Mouse (Mus musculus): ENCODE data around the gene Plxnb1.

The Plxnb1 gene

DNA sequence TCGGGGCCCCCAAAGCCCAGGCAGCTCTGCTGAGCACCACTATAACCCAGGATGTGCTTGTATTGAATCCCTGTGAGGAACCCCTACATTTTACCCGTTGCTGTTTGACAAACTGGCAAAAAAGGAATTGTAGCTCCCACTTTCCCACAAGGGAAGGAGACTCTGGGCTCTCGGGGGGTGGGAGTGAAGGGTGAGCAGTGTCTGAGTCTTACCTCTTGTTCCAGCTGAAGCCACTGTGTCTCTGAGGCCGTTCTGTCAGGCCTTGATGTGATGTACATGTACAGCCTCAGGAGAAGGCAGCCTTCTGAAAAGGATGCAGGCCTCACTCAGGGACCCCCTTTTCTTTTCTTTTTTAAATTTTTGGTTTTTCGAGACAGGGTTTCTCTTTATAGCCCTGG is 34.3 kb upstream of the Plxnb1 start:
- DNase-seq (ENCODE audit: low spot score): peak; percentile 28

DNA sequence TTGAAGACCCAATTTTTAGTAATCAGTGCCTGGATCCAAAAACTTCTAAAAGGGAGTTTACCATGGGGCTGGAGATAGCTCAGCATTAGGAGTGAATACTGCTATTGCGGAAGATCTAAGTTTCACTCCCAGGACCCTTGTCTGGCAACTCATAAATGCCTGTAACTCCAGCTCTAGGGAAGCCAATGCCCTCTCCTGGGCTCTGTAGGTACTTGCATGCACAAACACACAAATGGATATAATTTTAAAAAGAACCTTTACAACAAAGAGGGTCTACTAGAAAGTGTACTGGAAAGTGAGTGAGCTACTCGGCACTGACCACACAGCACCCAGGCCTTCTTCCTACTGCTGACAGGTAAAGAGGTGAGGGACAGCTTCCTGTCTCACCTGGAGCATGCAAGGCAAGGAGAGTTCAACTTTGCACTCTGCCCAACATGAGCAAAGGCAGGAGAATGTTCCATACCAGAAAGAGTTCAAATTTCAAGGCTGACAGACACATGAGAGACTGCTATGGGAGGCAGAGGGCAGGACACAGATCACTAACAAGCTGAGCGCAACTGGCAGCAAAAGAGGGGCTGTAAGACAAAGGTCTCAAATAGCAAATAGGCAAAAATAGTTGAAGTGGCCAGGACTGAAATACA is 27.0 kb upstream of the Plxnb1 start:
- DNase-seq (ENCODE audit: low spot score): no peak

DNA sequence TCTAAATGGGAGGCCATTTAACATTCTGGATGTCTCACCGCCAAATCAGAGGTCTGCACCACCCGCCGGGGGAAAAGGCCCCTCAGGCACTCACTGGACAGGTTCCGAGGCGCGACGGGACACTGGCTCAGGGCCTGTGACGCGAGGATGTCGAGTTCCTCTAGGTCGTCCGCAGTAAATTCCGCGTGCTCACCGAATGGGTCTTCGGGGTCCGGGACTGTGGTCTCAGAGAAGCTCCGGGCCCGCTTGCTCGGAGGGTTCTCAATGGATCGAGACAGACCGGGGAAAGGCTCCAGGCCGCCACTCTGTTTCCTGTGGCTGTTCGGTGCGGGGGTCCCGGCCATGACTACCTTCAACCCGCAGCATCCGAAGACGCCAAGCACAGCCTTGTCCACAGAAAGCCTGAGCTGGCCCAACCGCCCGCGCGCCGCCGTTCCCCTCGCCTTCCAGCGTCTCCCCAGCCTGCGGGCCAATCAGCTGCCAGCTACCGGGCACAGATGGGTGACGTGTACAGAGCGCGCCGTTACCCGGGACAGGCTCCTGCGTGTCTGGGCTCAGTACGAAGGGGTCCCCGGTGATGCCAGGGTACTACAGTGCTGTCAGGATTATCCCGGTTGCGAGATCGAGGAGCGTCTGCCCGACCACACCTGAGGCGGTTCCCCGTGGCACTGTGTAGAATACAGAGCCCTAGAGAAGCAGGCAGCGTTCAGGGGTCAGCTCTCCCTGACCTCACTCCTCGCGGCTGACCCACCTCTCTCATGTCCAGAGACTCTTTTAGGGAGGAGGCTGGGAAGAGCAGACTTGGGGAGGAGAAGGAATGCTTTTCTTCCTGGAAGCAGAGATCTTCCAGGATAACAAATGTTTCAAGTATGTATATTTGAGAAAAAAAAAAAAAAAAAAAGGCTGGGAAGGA is 21.3 kb upstream of the Plxnb1 start, which contains the start of gene Atrip:
Gene Atrip (minus strand): TSS at position 464 of the 913 bp plus-strand sequence.
- DNase-seq (ENCODE audit: low spot score): peak; percentile 93

DNA sequence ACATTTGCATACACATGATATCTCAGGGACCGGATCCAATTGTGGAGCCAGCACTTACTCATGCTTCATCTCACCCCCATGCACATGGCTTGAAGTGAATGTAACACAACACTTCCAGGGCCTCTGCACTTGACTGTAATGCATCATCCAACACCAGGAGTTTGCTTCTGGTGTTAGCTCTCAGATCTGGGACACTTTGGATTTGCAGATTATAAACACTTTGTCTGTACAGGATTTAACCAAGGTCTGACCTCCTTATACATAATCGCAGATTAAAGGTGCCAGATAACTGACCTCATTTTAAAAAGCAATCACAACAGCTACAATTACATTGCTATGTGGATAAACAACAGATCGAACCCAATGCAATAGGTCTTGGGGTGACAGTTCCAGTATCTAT is 14.7 kb upstream of the Plxnb1 start:
- no peak for DNase-seq (ENCODE audit: low spot score)

DNA sequence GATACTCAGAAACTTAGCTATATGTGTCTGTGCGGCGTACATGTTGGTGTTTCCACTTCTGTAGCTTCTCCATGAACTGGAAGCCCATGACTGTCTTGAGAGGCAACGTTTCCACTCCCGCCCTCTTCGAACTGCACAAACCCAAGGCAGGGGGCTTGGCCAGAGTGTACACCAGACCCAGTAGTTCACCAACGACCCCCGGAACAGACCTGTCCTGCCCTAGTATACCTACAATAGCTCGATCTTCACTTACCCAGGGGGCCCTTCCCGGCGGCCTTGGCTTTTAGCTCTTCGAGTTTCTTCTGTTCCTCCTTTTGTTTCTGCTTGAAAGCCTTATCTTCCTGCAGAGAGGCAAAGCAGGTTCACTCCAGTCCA is 13.5 kb upstream of the Plxnb1 start:
- DNase-seq (ENCODE audit: low spot score): no peak

DNA sequence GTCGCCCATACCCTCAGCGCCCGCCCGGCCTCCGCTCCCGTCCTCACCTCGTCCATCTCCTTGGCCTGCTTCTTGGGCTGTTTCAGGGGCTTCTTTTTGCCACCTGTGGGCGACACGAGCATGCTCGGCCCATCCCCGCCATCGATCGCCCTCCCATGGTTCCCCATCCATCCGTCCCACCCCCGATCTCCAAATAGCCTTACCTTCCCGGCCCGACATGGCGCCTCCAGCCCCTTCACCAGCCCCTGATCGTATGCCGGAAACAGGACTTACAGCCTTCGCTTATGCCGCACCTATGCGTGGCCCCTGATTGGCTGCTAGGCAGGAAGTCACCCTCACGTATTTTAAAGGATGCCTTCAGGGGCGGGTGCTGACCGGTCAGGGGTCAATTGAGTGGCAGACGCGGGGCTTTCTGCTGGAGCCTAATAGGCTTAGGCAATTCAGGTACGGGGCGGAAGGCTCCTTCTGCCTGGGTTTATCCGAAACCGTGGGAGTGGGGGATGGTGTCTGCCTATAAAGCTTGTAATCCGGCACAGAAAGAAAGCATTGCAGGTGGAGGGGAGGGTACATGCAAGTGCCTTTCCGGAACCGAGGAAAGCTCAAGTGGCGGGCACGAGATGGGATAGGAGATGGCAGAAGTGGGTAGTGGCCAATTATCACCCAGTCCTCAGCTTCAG is 12.9 kb upstream of the Plxnb1 start, which contains the start of the genes Ccdc51 and Tma7:
Gene Ccdc51 (plus strand): TSS at position 370 of the 677 bp plus-strand sequence.
Gene Tma7 (minus strand): TSS at position 464 of the 677 bp plus-strand sequence.
- peak; percentile 76 for DNase-seq (ENCODE audit: low spot score)

DNA sequence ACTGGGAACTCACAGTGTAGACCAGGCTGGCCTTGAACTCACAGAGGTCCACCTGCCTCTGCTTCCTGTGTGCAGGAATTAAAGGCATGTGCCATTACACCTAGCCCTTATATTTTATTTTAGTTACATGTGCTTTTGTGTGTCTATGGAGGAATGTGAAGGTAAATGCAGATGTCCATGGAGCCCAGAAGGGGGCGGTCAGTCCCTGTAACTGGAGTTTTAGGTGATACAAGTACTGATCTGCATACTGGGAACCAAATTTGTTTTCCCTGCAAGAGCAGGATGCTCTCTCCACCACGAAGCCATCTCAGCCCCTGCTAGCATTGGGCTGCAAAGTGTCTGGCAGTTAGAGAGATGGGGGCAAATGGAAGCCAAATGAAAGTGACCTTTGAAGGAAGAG is 10.3 kb upstream of the Plxnb1 start:
- DNase-seq (ENCODE audit: low spot score): no peak

DNA sequence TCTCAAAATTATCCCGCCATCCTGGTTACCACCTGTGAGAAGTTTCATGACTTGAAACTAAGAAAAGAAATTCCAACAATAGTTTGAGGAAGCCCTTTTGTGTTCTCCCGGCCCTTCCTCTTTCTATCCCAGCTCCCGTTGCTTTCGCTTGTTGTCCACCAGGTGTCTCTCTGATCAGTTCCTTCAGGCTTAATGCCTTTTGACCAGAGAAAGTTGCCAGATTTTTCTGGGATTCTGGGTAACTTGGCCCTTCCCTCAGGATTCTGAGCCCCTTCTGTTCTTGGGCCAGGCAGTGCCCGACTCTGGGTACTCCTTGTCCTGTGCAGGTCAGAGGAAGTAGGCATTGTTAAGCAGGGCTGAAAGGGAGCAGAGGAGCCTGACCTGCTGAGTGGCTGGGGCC is 7.2 kb upstream of the Plxnb1 start:
- DNase-seq (ENCODE audit: low spot score): peak; percentile 66

DNA sequence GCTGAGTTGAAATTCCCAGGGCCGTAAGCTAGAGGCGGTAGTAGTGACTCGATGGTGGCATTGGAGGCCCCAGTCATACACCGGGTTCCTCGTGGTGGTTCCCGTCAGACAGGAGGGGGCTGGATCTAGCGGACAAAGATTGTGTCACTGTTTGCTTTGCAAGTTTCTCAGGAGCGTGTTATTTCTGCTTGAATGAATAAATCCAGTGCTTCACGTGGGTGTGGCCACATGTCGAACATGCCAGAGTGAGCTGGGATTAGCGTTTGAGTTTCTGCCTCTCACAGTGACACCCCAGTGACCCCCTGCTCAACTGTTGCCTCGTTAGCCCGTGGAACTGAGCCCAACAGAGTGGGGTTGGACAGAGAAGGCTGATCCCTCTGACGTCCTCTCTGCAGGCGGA is 4.7 kb upstream of the Plxnb1 start:
- DNase-seq (ENCODE audit: low spot score): no peak

DNA sequence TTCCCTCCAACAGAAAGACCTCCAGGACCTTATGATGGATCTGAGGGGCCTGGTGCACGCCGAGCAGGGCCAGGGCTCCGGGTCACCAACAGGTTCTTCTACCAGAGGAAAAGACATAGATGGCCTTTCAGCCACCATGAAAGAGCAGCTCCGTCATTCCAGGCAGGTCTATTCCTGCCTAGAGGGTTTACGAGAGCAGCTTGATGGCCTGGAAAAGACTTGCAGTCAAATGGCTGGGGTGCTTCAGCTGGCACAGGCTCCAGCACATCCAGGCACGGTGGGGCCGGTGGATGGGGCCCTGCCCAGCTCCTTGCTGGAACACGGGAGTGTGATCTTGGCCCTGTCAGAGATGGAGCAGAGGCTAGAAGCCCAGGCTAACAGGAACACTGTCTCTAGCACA is 3.4 kb upstream of the Plxnb1 start:
- no peak for DNase-seq (ENCODE audit: low spot score)

DNA sequence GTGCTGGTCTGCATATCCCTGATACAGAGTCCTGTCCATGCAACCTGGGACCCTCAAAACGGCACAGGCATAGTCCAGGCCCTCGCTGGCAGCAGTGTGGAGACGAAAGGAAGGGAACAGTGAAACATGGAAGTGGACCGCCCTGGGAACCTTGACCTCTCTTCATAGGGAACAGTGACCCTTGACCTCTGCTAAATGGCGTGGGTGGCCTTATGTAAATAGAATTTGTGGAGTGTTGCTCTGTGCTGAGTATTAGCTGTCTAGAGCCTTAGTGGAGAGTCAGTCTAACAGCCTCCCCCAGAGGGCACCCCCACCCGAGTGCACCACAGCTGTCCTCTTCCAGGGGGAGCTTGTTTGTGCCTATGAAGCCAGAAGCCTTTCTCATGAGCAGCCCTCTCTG is 2.4 kb upstream of the Plxnb1 start:
- DNase-seq (ENCODE audit: low spot score): no peak

DNA sequence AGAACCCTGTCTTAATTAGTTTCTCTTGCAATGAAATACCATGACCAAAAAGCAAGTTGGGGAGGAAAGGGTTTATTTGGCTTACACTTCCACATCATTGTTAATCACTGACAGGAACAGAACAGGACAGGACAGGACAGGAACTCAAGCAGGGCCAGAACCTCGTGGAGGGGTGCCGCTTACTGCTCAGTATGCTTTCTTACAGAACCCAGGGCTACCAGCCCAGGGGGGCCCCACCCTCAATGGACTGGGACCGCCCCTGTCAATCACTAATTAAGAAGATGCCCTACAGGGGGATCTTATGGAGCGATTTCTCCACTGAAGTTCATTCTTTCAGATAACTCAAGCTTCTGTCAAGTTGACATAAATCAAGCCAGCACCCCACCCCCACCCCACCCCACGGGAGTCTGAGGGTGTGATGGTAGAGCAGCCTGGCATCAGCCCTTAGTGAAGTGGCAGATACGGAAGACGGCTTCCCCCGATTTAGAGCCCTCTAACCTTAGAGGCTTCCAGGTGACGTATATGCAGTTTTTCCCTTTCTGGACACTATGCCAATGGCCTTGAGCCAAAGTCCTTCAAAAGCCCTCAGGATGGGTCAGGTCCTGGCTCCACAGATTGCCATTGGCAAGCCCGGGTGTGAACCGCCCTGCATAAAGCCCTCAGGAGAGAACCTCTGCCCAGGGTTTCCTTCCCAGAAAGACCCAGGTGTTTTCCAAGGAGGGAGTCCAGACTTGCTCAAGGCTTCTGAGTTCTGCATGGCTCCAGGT is 1.2 kb upstream of the Plxnb1 start:
- DNase-seq (ENCODE audit: low spot score): no peak

DNA sequence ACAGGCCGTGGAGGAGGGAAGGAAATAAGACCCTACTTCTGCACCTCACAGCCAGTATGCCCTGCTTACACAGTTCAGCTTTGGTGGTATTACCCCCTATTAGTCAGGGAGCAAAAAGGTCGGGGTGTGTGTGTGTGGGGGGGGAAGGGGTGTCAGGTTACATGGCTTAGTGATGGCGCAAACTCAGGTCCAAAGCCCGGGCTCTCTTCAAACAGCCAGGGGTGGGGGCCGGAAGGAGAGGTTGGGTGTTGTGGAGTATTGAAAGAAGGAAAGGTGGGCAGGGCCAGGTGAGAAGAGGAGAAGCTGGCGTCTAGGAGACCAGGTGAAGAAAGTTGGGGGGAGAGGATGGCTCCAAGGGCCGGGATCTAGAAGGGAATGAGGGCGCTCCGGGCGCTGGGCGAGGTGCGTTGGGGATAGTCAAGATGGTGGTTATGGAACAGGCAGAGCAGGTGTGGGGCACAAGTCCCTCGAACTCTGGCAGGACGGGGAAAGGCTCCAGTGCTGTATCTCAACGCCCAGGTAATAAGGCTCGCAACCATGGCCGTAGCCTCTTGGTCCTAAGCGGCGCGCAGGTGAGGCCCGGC is 544 bp upstream of the Plxnb1 start:
- DNase-seq (ENCODE audit: low spot score): no peak

DNA sequence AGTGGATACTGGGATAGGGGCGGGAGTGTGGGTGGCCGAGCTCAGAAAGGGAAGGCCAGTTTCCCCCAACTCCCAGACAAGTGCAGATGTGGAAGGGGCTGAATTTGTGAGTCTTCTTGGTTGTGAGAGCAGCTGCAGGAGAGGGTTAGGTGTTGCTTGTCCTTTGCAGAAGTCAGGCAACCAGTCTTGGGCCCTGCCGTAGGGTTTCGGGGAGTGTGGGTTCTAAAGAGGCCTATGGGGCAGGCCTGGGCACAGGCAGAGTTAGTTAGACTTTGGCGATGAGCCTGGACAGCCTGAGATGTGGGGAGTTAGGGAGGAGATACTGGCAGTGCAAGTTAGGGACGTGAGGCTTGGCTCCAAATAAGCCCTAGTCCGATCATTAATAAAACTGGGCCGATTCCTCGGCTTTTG is 1.1 kb downstream of the Plxnb1 start:
- DNase-seq (ENCODE audit: low spot score): no peak

DNA sequence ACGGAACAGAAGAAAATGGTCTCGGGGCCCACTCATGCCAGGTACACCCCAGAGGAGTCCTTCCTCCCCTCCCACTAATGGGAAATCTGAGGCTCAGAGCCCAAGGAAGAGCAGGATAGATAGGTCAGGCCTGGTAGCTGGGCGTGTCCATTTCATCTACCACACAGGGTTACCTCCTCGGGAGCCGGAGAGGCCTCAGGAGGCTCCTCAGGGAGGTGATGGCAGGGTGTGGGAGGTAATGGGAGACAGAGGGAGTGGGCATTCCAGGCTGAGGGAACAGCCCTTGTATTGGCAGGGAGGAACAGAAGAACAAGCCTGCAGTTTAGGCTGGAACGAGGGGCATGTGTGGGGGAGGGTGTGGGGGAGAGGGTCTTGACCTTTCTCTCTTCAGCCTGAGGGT is 1.7 kb downstream of the Plxnb1 start:
- no peak for DNase-seq (ENCODE audit: low spot score)

DNA sequence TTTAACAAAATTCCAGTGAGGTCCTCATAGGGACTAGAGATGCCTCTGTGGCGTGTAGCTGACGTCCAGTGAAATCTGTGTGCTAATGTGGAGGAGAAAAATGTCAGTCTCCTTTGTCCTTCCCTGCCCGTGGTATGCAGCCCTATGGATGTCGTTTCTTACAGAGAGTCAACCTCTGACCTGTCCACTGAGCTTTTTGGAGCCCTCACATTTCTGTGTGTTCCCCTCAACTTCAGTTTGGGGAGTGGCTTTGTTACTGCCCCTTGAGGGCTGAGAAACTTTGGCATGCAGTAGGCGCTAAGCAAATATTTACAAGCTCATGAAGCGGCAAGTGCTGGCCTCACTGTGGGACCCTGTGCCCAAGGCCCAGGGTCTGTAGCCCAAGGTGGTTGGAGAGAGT is 2.1 kb downstream of the Plxnb1 start:
- DNase-seq (ENCODE audit: low spot score): no peak

DNA sequence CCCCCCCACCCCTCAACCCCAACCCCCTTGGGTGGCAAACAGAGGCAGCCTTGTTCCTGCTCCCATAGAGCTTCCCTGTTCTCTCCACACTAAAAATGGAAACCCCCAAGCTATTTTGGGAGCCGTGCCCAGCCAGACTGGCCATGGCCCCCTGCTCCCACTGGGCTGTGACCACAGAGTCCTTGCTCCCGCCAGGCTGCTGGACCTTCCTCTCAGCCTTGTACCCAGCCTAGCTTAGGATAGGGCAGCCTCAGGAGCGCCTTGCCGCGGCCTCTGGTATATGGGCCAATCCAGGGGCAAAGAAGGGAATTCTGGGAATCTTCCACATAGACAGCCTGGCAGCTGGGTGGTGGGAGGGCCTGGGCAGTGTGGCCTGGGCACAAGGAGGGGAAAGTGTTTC is 2.6 kb downstream of the Plxnb1 start:
- DNase-seq (ENCODE audit: low spot score): peak; percentile 60

DNA sequence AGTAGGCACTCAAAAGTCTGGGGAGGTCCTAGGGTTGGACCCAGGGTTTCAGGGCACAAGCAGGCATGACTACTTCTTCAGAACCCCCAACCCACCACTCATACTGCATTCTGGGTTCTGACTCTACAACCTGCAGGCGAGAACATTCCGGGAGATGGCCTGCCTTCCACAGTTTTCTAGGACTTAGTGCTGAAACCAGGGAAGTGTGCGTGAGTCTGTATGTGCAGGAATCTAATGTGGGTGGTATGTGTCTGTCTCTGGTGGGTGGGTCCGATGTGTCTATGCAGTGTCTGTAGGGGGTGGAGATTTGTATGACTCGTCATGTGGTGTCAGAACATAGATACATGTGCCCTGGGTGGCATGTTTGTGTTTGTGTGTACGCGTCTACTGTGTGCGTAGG is 3.2 kb downstream of the Plxnb1 start:
- DNase-seq (ENCODE audit: low spot score): no peak

DNA sequence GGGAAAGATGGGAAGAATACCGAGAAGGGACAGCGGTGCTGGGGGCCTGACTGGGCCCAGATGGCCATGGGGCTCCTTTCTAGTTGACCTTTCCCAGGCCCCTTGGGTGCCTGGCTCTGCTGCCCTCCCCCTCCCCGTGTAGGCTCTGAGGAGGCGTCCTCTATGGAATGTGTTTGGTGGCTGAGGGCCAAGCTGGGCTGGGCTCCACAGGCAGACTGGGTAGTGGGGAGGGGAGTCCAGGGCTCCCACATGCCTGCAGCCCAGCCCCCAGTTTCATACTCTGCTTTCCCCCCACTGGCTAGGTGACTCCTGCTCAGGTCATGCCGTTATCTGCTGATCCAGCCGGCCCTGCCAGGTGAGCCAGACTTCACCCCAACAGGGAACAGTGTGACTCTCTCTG is 3.8 kb downstream of the Plxnb1 start:
- DNase-seq (ENCODE audit: low spot score): peak; percentile 74

DNA sequence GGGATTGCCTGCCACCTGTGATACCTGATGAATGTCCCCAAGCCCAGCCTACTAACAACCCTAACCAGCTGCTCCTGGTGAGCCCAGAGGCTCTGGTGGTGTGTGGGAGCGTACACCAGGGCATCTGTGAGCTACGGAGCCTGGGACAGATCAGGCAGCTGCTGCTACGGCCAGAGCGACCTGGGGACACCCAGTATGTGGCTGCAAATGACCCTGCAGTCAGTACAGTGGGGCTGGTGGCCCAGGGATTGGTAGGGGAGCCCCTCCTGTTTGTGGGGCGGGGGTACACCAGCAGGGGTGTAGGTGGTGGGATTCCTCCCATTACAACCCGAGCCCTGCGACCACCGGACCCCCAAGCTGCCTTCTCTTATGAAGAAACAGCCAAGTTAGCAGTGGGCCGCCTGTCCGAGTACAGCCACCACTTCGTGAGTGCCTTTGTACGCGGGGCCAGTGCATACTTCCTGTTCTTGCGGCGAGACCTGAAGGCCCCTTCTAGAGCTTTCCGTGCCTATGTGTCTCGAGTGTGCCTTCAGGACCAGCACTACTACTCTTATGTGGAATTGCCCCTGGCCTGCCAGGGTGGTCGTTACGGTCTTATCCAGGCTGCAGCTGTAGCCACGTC is 5.2 kb downstream of the Plxnb1 start:
- DNase-seq (ENCODE audit: low spot score): no peak

DNA sequence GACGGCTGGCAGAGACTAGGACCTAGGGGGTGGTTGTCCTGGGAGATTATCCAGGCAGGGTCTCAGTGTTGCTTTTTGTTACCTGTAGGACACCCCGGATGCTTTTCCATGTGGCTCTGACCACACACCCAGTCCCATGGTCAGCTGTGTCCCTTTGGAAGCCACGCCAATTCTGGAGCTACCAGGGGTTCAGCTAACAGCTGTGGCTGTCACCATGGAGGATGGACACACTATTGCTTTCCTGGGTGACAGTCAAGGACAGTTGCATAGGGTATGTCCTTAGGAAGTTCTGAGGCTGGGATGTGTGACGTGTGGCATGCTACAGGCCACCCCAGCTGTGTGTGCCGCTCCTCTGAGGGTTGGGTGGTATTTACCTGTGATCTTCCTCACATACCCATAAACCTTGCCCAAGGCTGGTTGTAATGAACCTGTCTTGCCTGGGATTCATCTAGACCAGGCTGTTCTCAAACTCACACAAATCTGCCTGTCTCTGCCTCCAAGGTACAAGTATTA is 6.8 kb downstream of the Plxnb1 start:
- DNase-seq (ENCODE audit: low spot score): no peak

All from testis, postnatal 10 days (tissue).